Mouse (Mus musculus) liver, postnatal 0 days (tissue): ENCODE measurements around the gene Aarsd1.

Source experiments
- CTCF ChIP-seq: sonication (generic); IDR thresholded peaks from 2 replicates; pipeline ENCODE4 v1.5.1; 2016; ENCODE audit warnings: antibody characterized with exemption, low read depth
- EP300 ChIP-seq: IDR thresholded peaks from 2 replicates; pipeline ENCODE4 v1.6.1; 2016; ENCODE audit warnings: antibody characterized with exemption, low read depth, mild to moderate bottlenecking

DNA sequence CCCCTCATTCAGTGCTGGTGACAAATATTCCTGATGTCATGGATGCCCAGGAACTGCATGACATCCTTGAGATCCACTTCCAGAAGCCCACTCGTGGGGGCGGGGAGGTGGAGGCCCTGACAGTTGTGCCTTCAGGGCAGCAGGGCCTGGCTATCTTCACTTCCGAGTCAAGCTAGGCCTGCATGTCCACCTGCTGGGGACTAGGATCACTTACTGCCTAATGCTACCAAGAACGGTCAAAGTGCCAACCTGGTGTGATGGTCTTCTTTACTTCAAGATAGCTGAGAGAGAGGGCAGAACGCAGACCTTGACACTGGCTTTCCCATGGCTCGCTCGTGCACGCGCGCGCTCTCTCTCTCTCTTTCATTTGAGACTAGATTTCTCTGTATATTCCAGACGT lies 40.8 kb upstream of the Aarsd1 start:
- TF ChIP-seq CTCF (no peak), EP300 (no peak)
